Mouse (Mus musculus) left cerebral cortex, postnatal 10 days (tissue): Measurements from ENCODE around the gene Tor1b. TPM values are rescaled to one million over a fixed set of nuclear protein-coding genes. Genes with fewer than 3 reads are reported as not detected.

Experiments
- DNase-seq, 2 experiments: peaks; one replicate each; pipeline ENCODE4 v3.0.0; 2021 to 2022; ENCODE audit warnings: low spot score in 2 of 2, mixed read lengths in 1 of 2; ENCODE audit errors: extremely low spot score in 1 of 2
- intact Hi-C: fragments of 180-260 bp; cut with DNase I; formaldehyde crosslinking; loops from one replicate; pipeline ENCODE4 v1.15.1; 2025
- total RNA-seq, 2 experiments: library from RNA; stranded (reverse); gene quantifications; 2 replicates each; pipeline ENCODE4 v1.2.3; 2021

Tor1b gene
- total RNA-seq, 2 experiments from 2014 or later, result 27.6 to 31.2 TPM

- peak; percentile 89 to 95 for DNase-seq
- intact Hi-C loops, result no loop called here
Measured at GRCm38 (mm10) chr2:30967352-30968327, 14.9 kb downstream of the Tor1b start, which contains the start of gene Tor1a. Gene Tor1a, minus strand, starts transcription at chr2:30967933.

- peak; percentile 99 to 100 for DNase-seq
- intact Hi-C loops, result no loop called here
Measured at GRCm38 (mm10) chr2:30981790-30982513, 29.2 kb downstream of the Tor1b start, which contains the start of the genes BC005624 and Usp20. Gene BC005624, minus strand, starts transcription at chr2:30982201. Gene Usp20, plus strand, starts transcription at chr2:30982279.

GRCm38 (mm10) chr2:30983024-30983423 is 30.3 kb downstream of the Tor1b start:
- intact Hi-C loops, result no loop called here

GRCm38 (mm10) chr2:30985111-30986020 is 32.6 kb downstream of the Tor1b start:
- DNase-seq, result peak in 1 of 2 experiments; percentile 62
- intact Hi-C loops, result no loop called here

More at GRCm38 (mm10) chr2:30983024-30983423, 30.3 kb downstream of the Tor1b start:
- DNase-seq, result peak in 1 of 2 experiments; percentile 53

GRCm38 (mm10) chr2:30990221-30990620 is 37.5 kb downstream of the Tor1b start:
- intact Hi-C loops, result no loop called here
- DNase-seq, result no peak

- no peak for DNase-seq
- intact Hi-C loops, result no loop called here
Measured at GRCm38 (mm10) chr2:30994853-30995252, 42.1 kb downstream of the Tor1b start.

- intact Hi-C loops, result no loop called here
- DNase-seq, result no peak
Measured at GRCm38 (mm10) chr2:30995432-30995996, 42.8 kb downstream of the Tor1b start.

- intact Hi-C loops, result no loop called here
- no peak for DNase-seq
Measured at GRCm38 (mm10) chr2:30998443-30999260, 45.9 kb downstream of the Tor1b start.

DNA sequence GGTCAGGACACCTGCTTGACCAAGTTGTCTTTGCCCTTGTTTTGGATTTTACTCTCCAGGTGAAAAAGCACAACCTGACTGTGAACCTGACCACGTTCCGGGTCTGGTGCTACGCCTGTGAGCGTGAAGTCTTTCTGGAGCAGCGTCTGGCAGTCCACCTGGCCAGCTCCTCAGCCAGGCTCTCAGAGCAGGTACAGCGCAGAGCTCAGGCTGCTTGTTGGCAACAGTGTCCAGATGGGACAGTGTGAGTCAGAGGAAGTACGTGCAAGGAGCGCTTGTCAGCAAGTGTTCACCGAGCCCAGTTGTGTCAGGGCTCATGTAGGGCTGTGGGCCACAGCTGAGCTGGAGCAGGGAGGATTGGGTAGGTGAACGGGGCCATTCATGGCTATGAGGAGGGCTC is 50.1 kb downstream of the Tor1b start:
- no peak for DNase-seq
- intact Hi-C loops, result no loop called here

- intact Hi-C loops, result no loop called here
- DNase-seq, result no peak
Measured at GRCm38 (mm10) chr2:31005453-31005852, 52.7 kb downstream of the Tor1b start.

- intact Hi-C loops, result no loop called here
- no peak for DNase-seq
Measured at GRCm38 (mm10) chr2:31006434-31006833, 53.7 kb downstream of the Tor1b start.

DNA sequence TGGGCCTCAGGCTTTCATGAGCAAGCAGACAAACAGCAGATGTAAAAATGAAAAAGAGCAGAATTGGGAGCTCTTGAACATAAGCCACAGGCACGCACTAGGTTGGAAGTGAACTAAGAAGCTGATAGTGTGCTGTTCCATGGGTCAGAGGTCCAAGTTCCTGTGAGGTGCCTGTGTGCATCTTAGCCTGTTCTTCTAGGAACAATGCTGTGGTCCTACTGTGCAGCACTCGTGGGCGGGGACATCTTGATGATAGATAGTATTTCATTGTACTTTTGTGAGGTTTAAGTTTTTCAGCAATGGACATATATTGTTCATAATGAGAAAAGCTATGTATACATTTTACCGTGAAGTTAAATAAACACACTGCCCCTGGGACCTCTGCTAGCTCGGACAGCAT is 54.4 kb downstream of the Tor1b start:
- no peak for DNase-seq
- intact Hi-C loops, result no loop called here

Other genes with a start within 250 kb of the Tor1b start
- 1 to 10 TPM; 2.1 to 2.3 TPM for gene 1700001O22Rik, start 149.3 kb upstream of the Tor1b start, total RNA-seq
- gene Ntmt1, start 145.1 kb upstream of the Tor1b start, total RNA-seq, result 10 to 100 TPM; 49.6 to 52.9 TPM
- gene Asb6, start 122.6 kb upstream of the Tor1b start, total RNA-seq, result 10 to 100 TPM; 32.1 to 32.9 TPM
- gene Prrx2, start 118.0 kb upstream of the Tor1b start, total RNA-seq, result 1 to 10 TPM; 1.8 to 2.7 TPM
- 1 to 10 TPM; 4.2 to 6.2 TPM for gene Ptges, start 23.1 kb upstream of the Tor1b start, total RNA-seq
- 10 to 100 TPM; 44.5 to 44.7 TPM for gene Tor1a, start 15.0 kb downstream of the Tor1b start, total RNA-seq
- 10 to 100 TPM; 50.7 to 53.3 TPM for gene BC005624, start 29.2 kb downstream of the Tor1b start, total RNA-seq
- gene Usp20, start 29.3 kb downstream of the Tor1b start, total RNA-seq, result 10 to 100 TPM; 57.6 to 65.9 TPM
- gene Fnbp1, start 189.0 kb downstream of the Tor1b start, total RNA-seq, result 10 to 100 TPM; 71.9 to 72.8 TPM
- 10 to 100 TPM; 50.2 to 61.9 TPM for gene Gpr107, start 199.4 kb downstream of the Tor1b start, total RNA-seq